Mouse (Mus musculus): ENCODE measurements around the gene Papss2.

The Papss2 gene

DNA sequence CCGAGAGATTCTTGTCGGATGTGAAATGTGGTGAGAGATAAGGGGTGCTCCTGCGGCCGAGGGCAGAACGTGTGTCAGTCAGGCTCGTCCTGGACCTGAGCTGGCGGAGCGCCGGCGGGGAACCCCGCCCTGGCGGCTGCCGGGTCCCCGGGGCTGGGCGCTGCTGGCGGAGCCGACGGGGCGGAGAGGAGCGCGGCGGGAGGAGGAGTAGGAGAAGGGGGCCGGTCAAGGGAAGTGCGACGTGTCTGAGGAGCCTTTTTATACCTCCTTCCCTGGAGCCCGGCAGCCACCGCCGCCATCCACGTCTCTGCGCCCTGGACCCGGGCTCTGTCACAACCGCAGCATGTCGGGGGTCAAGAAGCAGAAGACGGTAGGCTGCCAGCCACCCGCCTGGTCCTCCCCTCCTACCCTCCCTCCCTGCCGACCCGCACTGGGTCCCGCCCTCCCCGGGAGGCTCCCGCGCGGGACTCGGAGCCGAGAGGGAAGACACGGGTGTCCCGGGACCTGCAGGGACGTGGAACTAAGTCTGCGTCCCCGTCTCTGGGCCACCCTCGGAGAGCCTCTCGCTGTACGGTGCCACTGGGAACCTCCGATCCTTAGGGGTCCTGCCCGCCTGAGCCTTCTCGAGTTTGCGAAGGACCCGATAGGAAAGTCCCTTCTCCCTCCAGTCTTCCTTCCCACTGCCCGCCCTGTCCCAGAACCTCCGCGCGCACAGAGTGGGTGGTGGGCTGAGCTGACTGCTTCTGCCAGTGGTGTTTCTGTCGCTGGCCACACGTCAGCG lies at the start of gene Papss2:
TSS of gene Papss2 (plus strand) at position 285 of the 781 bp plus-strand sequence.
- no peak for DNase-seq (ENCODE audit: extremely low read depth, low read depth)

DNA sequence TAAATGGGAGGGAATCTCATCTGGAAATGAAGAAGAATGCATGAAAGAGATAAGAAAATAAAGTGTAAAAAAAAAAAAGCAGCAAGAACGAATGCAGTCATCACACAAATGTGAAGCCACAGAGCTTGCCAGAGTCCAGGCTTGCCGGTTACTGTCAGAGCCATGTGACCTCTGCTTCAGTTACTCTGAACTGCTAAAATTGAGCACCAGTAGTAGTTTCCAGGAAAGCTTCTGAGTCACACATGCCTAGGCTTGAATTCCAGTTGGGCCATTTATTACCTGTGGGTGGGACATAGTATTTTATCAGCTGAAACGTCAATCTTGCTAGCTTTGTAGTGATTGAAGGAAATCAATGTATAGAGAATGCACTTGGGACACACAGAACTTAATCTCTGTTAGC lies 48.2 kb upstream of the Papss2 start:
- DNase-seq (ENCODE audit: extremely low read depth, low read depth) = no peak

DNA sequence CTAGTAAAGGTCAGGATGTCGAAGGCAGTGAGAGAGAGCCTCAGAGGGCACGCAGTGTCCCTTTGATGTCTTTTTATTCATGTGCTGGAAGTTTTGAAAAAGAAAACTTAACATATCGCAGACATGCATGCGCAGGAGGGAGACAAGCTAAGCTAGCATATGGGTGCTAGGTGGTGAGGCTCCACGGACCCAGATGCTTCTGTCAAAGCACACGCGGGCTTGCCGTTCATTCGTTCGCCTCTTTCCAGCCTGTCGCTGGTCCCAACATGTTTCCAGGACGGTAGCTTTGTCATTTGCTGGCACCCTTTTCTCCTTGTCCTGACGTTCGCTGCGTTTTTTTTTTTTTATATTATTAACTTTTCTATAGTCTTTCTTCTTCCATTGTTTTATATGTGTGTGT lies 47.4 kb upstream of the Papss2 start:
- DNase-seq (ENCODE audit: extremely low read depth, low read depth) = no peak

DNA sequence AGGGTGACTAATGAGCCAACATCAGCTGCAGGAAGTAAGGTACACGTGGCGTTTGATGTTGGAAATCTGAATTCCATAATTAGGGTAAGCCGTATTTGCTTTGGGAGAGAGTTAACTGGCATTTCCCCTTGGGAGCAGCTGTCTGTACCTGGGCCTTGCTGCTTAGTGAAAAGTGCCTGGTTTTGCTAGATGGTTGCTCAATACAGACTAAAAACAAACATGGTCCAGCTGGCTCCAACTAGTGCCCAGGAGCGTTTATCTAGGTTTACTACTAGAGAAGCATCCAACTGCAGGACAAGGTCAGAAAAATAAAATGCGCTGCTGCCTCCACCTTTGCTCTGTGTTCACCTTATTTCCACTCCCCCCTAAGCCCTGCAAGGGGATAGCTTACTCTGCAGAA lies 45.1 kb upstream of the Papss2 start:
- DNase-seq (ENCODE audit: extremely low read depth, low read depth) = no peak

DNA sequence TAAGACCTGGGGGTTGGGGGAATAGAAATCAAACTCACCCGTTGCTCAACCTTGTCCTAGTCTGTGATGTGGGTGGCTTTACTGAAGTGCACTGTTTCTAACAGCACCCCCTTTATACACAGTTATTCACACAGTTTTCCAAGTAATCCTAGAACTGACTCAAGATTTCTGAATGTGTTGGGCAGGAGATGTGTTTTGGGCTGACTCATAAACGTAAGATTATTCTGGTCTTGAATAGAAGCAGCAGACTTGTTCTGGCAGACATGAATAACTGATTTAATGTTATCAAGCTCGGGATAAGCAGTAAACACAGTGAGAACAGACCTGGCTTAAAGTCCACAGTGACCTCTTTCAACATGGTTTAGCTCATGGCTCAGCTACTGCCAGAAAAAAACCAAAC lies 44.1 kb upstream of the Papss2 start:
- no peak for DNase-seq (ENCODE audit: extremely low read depth, low read depth)

DNA sequence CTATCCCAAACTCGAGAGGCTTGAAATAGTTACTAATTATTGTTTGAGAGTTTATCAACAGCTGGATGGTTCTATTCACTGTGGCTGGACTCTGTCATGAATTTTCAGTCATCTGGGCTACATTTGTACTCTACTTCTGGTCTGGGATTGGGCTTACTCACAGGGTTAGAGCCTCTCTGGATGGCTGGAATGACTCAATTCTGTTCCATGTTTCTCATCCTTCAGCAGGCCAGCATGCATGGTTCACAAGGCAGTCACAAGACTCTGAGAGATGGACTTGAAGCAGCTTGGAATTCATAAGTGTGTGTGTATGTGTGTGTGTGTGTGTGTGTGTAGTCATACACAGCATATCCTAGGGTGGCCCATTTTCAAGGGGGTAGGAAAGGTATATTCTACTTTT lies 43.5 kb upstream of the Papss2 start:
- DNase-seq (ENCODE audit: extremely low read depth, low read depth) = no peak

DNA sequence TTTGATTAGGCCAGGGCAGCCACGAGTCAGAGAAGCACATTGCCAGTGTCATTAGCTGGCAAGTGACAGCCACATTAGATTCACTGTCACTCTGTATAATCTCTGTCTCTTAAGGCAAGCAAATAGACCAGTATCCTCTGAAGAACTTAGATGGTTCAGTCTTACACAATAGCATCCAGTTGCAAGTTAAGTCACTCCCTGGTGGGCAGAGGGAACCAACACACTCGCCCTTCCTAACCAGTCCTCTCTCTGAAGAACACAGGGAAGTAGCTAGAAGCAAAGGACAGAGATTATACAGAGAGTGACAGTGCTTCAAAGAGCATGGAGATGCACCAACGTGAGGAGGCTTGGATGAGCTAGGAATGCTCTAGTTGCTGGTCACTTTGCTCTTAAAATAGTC lies 42.3 kb upstream of the Papss2 start:
- DNase-seq (ENCODE audit: extremely low read depth, low read depth) = no peak

DNA sequence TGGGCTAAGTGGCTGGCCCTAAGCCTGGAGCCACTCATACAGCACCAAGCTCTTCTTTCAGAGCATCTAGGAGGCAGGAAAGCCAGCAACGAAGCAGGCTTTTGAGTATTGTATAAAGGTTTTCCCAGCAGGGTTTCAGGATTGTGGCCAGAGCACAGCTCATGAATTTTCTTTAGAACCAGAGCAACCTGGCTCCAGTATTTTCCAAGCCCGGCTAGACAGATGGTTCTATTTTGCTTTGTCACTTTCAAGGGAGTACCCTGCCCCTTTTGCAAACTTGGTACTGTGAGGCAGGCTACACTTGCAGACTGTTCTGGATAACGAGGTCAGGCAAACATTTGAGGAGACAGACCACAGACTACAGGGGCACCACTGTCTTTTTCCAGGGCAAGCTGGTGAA lies 40.3 kb upstream of the Papss2 start:
- DNase-seq (ENCODE audit: extremely low read depth, low read depth) = no peak

DNA sequence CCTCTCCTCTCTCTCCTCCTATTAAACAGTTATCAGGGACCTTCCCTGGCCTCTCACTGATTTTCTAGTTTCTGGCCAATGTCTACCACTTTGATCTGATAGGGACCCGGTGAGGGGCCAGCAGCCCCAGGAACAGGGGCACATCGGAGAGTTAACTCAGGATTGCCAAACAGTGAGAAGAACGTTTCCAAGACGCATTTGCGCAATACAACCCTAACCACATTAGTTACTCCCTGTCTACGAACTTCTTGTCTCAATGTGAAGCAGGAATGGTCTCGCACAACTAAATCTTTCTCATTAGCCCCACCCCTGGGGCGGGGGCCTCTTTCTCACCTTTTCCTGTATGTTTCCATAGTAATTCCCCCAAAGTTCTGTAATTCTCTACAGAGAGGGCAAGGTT lies 28.6 kb upstream of the Papss2 start:
- no peak for DNase-seq (ENCODE audit: extremely low read depth, low read depth)

DNA sequence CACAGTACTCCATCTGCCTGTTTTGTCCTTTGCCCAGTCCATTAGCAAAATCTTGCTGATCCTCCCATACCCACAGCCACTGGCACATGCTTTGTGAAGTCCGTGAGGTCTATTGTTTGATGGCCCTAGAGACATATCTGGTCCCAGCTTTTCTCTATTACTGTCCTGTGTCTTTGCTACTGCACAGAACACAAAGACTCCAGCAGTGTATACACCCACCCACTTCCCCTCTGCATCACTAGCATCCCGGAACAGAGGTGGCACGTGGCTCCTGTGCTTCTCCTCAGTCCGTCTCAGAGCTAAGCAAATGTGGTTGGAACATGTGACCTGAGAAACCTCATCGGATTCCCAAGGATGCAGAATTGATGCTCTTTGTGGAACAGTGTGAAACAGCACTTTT lies 28.1 kb upstream of the Papss2 start:
- no peak for DNase-seq (ENCODE audit: extremely low read depth, low read depth)

DNA sequence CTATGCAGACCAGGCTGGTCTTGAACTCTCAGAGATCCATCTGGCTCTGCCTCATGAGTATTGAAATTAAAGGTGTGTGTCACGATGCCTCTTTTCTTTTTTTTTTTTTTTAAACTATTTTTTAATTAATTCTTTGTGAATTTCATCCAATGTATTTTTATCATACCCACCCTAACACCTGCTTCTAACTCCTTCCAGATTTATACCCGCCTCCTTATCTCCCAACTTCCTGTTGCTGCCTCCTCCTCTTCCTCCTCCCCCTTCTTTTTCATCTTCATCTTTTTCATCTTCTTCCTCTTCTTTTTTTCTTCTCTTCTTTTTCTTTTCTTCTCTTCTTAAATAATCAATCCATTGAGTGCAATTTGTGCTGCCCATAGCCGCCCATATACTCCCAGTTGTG lies 27.1 kb upstream of the Papss2 start:
- no peak for DNase-seq (ENCODE audit: extremely low read depth, low read depth)

DNA sequence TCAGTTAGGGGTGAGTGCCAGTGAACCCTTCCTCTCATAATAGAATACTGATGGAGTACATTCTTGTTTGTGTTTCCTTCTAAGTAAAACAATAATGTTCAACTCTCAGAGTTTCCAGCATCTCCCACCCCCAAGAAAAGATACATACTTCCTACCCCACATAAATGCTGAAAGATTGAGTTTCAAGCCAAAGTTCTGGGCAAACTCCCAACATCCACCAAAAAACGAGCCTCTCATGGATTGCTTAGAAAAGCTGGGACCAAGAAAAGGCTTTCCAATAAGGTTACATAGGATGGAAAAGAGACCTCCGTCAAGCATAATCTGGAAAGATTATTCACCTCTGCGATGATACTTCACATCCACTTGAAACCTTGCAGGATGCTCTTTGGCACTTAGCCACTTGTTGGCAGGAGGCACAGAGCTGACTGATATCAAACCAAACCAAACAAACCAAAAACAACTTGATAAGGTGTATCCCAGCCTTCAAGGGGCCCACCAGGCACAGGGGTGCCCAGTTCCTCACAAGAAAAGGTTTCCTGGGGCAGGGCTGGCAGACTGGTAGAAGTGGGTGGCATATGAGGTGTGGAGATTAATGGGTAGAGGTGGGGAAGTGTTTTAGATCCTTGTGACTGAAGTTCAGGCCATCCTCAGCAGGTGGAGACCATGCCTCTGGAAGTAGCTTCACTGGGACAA lies 26.5 kb upstream of the Papss2 start:
- no peak for DNase-seq (ENCODE audit: extremely low read depth, low read depth)

DNA sequence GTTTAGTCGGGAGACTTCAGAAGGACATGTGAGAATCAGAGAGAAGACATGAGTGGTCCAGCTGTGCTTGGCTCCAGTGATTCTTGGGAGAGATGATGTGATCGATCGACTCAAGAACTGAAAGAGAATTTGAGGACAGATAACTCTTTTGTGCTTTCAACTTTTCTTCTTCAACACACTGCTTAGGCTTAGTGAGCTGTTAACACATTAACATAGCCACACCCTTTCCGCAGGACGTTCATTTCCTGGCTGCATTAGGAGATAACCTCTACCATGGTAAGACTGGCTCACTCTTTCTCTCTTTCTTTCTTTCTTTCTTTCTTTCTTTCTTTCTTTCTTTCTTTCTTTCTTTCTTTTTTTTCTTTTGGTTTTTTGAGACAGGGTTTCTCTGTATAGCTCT lies 25.9 kb upstream of the Papss2 start:
- peak; percentile 77 for DNase-seq (ENCODE audit: extremely low read depth, low read depth)

DNA sequence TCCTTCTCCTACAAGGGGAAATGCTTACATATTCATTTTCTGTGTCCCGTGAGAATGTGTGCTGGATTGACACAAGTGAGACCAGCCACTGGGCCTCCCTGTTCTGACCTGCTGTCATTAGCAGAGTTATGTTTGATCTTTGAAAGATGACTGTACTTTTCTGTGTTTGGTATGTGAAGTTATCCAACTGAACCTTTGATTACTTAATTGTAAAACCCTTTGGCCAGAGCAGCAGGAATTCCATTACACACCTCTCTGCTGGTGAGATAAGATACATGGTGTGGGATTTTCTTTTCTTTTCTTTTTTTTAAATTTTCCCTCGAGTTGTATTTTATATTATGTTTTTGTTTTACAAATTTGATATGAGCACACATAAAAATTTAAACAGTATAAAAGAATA lies 23.4 kb upstream of the Papss2 start:
- DNase-seq (ENCODE audit: extremely low read depth, low read depth) = no peak

DNA sequence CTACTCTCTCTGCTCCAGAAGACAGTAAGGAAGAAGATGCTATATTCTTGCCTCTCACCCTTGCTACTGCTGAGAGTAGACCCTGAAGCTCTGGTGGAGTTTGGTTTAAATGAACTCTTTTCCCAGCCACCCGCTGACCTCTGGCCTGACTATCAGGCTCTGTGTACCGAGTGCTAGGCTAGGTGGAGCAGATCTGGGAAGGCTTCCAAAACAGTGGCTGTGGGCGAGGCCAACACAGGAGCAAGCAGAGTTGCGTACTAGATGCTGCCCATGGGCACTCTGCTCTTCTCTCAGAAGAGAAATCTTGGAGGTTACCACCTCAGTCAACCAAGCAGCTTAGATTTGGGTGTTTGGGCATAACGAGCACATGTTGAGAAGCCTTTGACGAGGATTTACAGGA lies 22.3 kb upstream of the Papss2 start:
- no peak for DNase-seq (ENCODE audit: extremely low read depth, low read depth)

DNA sequence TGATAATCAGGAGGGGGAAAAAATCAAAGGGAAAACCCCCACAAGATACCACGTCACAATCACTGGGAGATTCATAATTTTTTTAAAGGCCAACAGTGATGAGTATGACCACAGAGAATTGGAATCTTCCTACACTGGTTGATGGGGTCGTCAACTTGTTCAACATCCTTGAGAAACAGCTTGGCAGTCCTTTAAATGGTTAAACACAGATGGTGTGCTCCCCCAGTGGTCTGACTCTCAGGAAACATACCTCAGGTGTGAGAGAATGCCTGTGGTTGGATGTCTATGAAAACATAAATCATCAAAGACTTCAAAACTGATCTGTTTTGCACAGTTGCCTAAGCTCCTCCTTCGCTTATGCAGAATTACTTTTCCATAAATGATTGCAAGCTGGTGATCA lies 20.7 kb upstream of the Papss2 start:
- DNase-seq (ENCODE audit: extremely low read depth, low read depth) = no peak

DNA sequence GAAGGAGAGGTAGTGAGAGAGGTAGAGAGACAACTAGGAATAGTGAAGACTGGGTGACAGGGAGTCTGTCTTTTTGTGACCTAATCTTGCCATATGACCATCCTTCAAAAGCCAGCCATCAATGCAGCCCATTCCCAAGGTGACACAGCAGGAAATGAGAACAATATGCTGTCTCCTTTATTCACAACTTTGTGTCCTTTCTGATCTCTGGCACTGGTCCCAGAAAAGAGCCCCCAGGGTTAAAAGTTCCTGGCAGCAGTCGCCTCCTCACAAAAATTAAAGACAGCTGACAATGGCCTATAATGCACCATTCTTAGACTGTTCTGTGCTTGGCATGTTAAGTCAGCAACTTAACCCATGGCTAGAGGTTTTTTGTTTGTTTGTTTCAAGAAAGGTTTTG lies 17.8 kb upstream of the Papss2 start:
- DNase-seq (ENCODE audit: extremely low read depth, low read depth) = no peak

DNA sequence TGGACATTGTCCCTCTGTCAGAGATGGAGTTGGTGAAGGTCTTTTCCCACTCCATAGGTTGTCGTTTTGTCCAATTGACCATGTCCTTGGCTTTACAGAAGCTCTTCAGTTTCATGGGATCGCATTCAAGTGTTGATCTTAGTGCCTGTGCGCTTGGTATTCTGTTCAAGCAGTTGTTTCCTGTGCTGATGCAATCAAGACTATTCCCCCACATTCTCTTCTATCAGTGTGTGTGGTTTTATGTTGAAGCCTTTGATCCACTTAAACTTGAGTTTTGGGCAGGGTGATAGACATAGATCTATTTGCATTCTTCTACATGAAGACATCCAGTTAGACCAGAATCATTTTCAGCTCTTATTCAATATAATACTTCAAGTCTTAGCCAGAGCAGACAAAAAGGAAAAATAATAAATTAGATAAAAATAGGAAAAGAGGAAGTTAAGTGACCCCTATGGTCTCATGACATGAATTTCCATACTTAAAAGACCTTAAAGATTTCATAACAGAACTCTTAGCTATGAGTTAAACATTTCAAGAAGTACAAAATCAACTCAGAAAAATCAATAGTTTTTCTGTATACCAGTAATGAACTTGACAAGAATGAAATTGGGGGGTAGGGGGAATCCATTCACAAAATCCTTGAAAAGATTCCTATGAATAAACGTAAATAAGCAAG lies 12.4 kb upstream of the Papss2 start:
- no peak for DNase-seq (ENCODE audit: extremely low read depth, low read depth)

DNA sequence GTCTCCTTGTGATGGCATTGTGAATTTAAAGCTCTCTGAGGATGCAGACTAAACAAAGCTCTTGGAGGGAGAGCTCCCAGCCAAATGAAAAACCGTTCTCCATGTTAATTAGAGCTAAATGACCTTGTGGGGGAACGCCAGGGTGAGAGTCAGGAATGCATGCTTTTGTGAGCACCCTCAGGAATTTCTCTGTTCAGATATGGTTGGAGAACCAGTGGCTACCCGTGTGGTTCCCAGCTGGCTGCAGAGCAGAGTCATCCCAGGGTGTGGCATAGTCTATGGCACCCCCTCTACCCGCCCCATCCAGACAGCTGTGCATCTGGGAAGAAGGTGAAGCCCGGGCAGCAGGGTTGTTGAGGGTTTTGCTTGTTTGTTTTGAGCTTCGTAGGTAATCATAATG lies 7.9 kb upstream of the Papss2 start:
- no peak for DNase-seq (ENCODE audit: extremely low read depth, low read depth)

DNA sequence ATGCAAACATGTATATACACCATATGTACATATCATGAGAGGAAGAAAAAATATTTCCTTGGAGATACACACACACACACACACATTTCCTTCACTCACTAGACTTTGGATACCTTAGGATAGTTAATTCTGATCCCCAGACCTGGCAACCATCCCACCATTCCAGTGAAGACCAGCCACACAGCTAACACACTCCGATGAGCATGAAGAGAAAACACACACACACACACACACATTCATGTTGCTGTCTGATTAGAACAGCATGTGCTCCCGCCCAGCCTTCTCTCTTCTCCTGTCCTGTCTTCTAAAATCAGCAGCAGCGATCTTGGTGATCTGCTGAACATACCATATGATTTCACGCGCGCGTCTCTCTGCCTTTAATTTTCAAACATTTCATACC lies 2.8 kb upstream of the Papss2 start:
- DNase-seq (ENCODE audit: extremely low read depth, low read depth) = no peak

DNA sequence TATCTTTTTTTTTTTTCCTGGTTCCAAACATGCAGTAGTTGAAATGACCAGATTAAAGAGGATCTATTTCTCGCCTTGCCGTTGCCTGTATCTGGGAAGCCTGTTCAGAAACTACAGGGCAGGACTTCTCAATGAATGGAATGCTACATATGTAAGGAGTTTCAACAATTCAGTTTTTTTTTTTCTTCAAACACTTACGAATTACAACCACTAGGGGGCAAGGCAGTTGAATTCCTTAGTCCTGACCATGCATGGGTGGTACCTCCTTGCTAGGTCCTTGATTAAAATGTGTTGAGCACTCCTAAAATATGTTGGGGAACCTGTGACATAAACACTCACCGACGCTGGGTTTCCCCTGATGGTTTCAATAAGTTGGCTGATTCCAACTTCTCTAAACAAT lies 1.7 kb upstream of the Papss2 start:
- peak; percentile 66 for DNase-seq (ENCODE audit: extremely low read depth, low read depth)

DNA sequence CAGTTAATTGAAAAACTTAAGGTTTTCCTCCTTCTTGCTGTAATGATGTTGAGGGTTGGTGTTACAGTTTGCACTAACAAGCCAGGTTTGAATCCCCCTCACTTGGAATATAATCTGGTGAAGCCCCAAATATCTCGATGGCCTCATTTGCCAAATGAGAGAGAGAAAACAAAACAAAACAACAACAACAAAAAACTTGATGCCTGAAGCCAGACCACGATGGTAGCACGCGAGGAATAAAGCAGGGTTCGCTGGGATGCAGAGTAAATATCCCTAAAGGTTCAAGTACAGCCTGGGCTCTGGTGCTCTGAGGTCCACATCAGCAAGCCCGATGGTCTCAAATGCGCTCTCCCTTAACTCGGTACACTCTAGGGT lies 472 bp upstream of the Papss2 start:
- DNase-seq (ENCODE audit: extremely low read depth, low read depth) = no peak

DNA sequence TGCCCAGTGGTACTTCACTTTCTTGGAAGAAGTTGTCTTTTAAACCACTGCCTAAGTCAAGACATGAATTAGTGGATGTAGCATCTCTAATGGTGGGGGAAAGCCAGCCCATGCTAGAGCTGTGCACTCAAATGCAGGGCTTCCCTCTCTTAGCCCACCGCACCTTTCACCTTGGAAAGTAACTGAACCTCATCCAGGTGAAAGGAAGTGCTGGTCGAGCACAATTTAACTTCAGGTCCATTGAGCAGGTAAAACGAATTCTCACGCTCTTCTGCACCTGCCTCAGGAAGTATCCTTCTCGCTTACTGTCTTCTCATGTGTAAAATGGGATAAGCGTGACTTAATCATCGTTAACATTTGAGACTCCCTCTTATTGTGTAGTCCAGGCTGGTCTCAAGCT lies 3.4 kb downstream of the Papss2 start:
- no peak for DNase-seq (ENCODE audit: extremely low read depth, low read depth)
